Mouse (Mus musculus) liver, adult 2 months (tissue): ENCODE measurements around the gene Loxl1. TPM values are rescaled to one million over a fixed set of nuclear protein-coding genes. Genes with fewer than 3 reads are reported as not detected.

Experiments
- DNase-seq: peaks from one replicate; pipeline ENCODE4 v3.0.0-alpha.2; 2011; ENCODE audit warnings: low read depth, low spot score; ENCODE audit errors: extremely low read depth
- H3K27ac ChIP-seq: fragments of 200-500 bp; replicated peaks from 2 replicates; pipeline ENCODE4 v1.5.1; 2012; ENCODE audit warnings: low read depth, mild to moderate bottlenecking, control low read depth, inconsistent platforms, low read length; ENCODE audit not compliant: insufficient read depth
- H3K27me3 ChIP-seq: fragments of 200-500 bp; 2 replicates; pipeline ENCODE4 v1.6.1; 2012; ENCODE audit warnings: mild to moderate bottlenecking, moderate library complexity, low read length, inconsistent platforms; ENCODE audit not compliant: control insufficient read depth, insufficient read depth
- H3K36me3 ChIP-seq: fragments of 200-500 bp; 2 replicates; pipeline ENCODE4 v1.6.1; 2012; ENCODE audit warnings: low read length, inconsistent platforms; ENCODE audit not compliant: control insufficient read depth, insufficient read depth
- H3K4me1 ChIP-seq: fragments of 200-500 bp; 2 replicates; pipeline ENCODE4 v1.6.1; 2011; ENCODE audit warnings: low read length; ENCODE audit not compliant: control insufficient read depth, insufficient read depth
- H3K4me3 ChIP-seq: fragments of 200-500 bp; 2 replicates; pipeline ENCODE4 v1.5.1; 2011; ENCODE audit warnings: low read depth, mild to moderate bottlenecking, control low read depth, low read length, moderate library complexity; ENCODE audit not compliant: insufficient read depth
- H3K79me2 ChIP-seq: fragments of 200-500 bp; 2 replicates; pipeline ENCODE4 v1.6.1; 2012; ENCODE audit warnings: inconsistent platforms, mild to moderate bottlenecking, low read length, moderate library complexity; ENCODE audit not compliant: control insufficient read depth, insufficient read depth
- H3K9ac ChIP-seq: fragments of 200-500 bp; 2 replicates; pipeline ENCODE4 v1.6.1; 2012; ENCODE audit warnings: low read depth, mild to moderate bottlenecking, control low read depth, inconsistent platforms, low read length
- CTCF ChIP-seq: fragments of 200-500 bp; IDR thresholded peaks from 2 replicates; pipeline ENCODE4 v1.5.1; 2011; ENCODE audit warnings: low read depth, low read length, control low read depth
- POLR2A ChIP-seq: fragments of 200-500 bp; IDR thresholded peaks from 2 replicates; pipeline ENCODE4 v1.6.1; 2011; ENCODE audit warnings: low read length, control low read depth; ENCODE audit not compliant: insufficient read depth; ENCODE audit errors: extremely low read depth
- WGBS: fragments of 180-500 bp; shearing (Covaris S2); methylation state at CpG from one replicate; pipeline ENCODE4 v1.1.7; 2018; 5-methylcytosine and 5-hydroxymethylcytosine counted together
- polyA plus RNA-seq: library from polyadenylated mRNA; depleted of rRNA; stranded (reverse); fragments of >200 nt; gene quantifications from 2 replicates; pipeline ENCODE4 v1.2.3, GENCODE M21; 2012
- total RNA-seq: library from RNA; depleted of rRNA; stranded (reverse); fragments of >200 nt; gene quantifications from 2 replicates; pipeline ENCODE4 v1.2.3, GENCODE M21; 2014

The Loxl1 gene
- total and polyA plus RNA-seq, 2 experiments: 0.74 to 2.2 TPM

GRCm38 (mm10) chr9:58278821-58279723, 33.9 kb downstream of the Loxl1 start:
- WGBS: 83% methylated on average over 4 of the region's 4 CpGs
- Histone ChIP-seq H3K9ac (no peak overlapping the region), H3K27me3 (no peaks in the 10 kb centered on the region), H3K4me1 (peaks cover 9% of the 10 kb centered on the region; the same call in 1 of the 2 replicates), H3K36me3 (no peaks in the 10 kb centered on the region), H3K4me3 (no peak overlapping the region), H3K79me2 (no peaks in the 10 kb centered on the region), H3K27ac (no peak overlapping the region)
- no peak for TF ChIP-seq CTCF
- TF ChIP-seq POLR2A: no peak
- no peak for DNase-seq

GRCm38 (mm10) chr9:58278313-58278712, 34.7 kb downstream of the Loxl1 start:
- no peak for TF ChIP-seq POLR2A
- TF ChIP-seq CTCF: no peak
- WGBS: 95% methylated on average over 4 of the region's 4 CpGs
- Histone ChIP-seq H3K36me3 (no peaks in the 10 kb centered on the region), H3K4me3 (no peak overlapping the region), H3K79me2 (no peaks in the 10 kb centered on the region), H3K27me3 (no peaks in the 10 kb centered on the region), H3K4me1 (peaks cover 9% of the 10 kb centered on the region; the same call in 1 of the 2 replicates), H3K9ac (no peak overlapping the region), H3K27ac (no peak overlapping the region)
- DNase-seq: no peak

- Histone ChIP-seq H3K27me3 (no peaks in the 10 kb centered on the region), H3K27ac (no peak overlapping the region), H3K36me3 (no peaks in the 10 kb centered on the region), H3K9ac (no peak overlapping the region), H3K4me1 (peaks cover 9% of the 10 kb centered on the region; the same call in 1 of the 2 replicates), H3K79me2 (no peaks in the 10 kb centered on the region), H3K4me3 (no peak overlapping the region)
- 62% methylated on average over 5 of the region's 5 CpGs for WGBS
- TF ChIP-seq CTCF (no peak), POLR2A (no peak)
- peak; percentile 40 for DNase-seq
Measured at GRCm38 (mm10) chr9:58276346-58276745, 36.6 kb downstream of the Loxl1 start.

- DNase-seq: no peak
- H3K27ac ChIP-seq: peak overlapping the region; percentile 43
- no peak overlapping the region for H3K4me3 ChIP-seq
- H3K36me3 ChIP-seq: no peaks in the 10 kb centered on the region
- H3K79me2 ChIP-seq: no peaks in the 10 kb centered on the region
- 72% methylated on average over 3 of the region's 3 CpGs for WGBS
- peak overlapping the region; percentile 4; the same call in 1 of the 2 replicates for H3K9ac ChIP-seq
- H3K4me1 ChIP-seq: peaks cover 9% of the 10 kb centered on the region; the same call in 1 of the 2 replicates
- TF ChIP-seq CTCF (no peak), POLR2A (no peak)
- H3K27me3 ChIP-seq: no peaks in the 10 kb centered on the region
Measured at GRCm38 (mm10) chr9:58275797-58276196, 37.2 kb downstream of the Loxl1 start.

- Histone ChIP-seq H3K27me3 (no peaks in the 10 kb centered on the region), H3K9ac (no peak overlapping the region), H3K4me1 (peaks cover 9% of the 10 kb centered on the region; the same call in 1 of the 2 replicates), H3K79me2 (no peaks in the 10 kb centered on the region), H3K4me3 (no peak overlapping the region), H3K36me3 (no peaks in the 10 kb centered on the region), H3K27ac (peak overlapping the region; percentile 43)
- peak; percentile 60 for DNase-seq
- 33% methylated on average over 8 of the region's 8 CpGs for WGBS
- TF ChIP-seq CTCF: no peak
Measured at GRCm38 (mm10) chr9:58275115-58275774, 37.7 kb downstream of the Loxl1 start.
